Mouse (Mus musculus) lung, adult 18-20 months (tissue): ENCODE measurements around the gene Egr4.
A peak's percentile ranks its signal among the peaks of the same experiment; 100 is the strongest.

Experiments used
- DNase-seq, 2 experiments: peaks; one replicate each; pipeline ENCODE4 v3.0.0; 2022; ENCODE audit warnings: mixed read lengths in 2 of 2

Gene Egr4

DNA sequence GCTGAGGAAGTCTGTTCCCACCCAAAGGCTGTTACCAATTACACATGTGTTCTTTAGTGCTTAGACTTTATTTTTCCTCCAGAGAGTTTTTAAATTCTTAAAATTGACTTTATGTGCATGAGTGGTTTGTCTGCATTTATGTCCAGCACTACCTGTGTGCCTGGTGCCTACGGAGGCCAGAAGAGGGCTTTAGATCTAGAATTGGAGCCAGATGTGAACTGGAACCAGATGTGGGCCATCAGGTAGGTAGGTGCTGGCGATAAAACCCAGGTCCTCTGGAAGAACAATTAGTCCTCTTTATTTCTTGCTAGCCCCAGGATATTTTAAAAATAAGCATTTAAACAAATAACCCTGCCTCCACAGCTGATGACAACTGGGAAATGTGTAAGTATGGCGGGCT, 21.8 kb downstream of the Egr4 start:
- no peak for DNase-seq

DNA sequence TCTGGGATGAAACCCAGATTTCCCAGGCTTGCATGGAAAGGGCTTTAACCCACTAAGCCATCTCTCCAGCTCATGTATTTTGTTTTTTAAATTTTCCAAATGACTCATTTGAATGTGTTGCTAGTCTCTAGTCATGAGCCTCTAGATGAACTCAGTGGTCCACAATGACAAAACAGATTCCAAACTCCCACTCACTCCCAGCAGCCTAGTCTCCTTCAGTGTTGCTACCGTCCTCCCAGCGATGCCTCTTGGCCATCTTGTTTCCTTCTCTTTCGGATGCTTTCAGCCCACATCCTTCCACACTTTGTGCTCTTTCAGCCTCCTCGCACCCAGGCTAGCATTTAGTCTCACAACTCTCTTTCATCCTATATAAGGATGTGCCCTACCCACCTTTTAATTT, 23.1 kb downstream of the Egr4 start:
- no peak for DNase-seq

DNA sequence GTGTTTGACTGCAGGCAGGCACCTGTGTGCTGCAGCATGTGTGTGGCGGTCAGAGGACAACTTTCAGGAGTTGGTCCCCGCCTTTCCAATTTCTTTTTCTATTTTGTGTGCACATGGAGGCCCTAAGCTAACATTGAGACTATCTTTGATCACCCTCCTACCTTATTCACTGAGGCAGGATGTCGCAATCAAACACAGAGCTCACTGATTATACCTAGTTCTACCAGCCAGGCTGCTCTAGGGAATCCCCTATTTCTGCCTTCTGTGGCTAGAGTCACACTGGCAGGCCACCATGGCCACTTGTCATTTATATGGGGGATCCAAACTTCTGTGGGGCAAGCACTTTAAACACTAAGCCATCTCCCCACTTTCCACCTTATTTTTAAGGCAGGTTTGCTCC, 23.7 kb downstream of the Egr4 start:
- DNase-seq, result no peak

DNA sequence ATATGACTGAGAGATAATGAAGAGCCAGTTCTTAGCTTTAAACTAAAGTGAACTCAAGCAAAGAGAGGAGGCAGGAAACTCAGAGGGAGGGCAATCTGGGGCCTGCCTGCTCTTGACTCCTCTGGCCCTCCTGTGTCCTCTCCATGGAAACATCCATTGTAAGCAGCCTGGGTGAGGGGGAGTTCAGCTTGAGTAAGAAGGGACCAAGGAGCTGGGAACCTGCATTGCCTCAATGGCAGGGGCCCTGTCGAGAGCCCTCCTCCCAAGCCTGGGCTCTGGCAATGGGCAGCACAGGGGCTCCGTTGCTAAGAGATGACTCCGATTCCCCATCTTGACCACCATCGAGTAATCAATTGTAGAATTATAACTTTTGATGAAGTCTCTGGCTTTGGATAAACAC, 24.9 kb downstream of the Egr4 start:
- no peak for DNase-seq

DNA sequence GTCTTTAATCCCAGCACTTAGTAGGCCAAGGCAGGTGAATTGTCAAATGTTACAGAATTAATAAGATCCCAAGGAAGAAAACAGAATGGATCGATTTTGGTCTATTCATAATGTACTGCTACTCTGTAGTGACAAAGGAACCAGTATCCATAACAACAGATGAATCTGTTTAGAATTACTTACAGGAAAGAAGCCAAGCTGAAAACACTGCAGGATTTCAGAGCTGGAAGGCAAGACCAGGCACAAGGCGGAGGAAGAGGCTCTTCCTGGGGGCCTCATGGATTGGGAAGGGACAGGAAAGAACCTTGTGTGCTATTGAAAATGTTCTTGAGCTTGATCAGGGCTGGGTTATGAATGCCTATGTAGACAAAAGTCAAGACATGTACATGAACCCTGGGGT, 27.7 kb downstream of the Egr4 start:
- DNase-seq, result no peak

DNA sequence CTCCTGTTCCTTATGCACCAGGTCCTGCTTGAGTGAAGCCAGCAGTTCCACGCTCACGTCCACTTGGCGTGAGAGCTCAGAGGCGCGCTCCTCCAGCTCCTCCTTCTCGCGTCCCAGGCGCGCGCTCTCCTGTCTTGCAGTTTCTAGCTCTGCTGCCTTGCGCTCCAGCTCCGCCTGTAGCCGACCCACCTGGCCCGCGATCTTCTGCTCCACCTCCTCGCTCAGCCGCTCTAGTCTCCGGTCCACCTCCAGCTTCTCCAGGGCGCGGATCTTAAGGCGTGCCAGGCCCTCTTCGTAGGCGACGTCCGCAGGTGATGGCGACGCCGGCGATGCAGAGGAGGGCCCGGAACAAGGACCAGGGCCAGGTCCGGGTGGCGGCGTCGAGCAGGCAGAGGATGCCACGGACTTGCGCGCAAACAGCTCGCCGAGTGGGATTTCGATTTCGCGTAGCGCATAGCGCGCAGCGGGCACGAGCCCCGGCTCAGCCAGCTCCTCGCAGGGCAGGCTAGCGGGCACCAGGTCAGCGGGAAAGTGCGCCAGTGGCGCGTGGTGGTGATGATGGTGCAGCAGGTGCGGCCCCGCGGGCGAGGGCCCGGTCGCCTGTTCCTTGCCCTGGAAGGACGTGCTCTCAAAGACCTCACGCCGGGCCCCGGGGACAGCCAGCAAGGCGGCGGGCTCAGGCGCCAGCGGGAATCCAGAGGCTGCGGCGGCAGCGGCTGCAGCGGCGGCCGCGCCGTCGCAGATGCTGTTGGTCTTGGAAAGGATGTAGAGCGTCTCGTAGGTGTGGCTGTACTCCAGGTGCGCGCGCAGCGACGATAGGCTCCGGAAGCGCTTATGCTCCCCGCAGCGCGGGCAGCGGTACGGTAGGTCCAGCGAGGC, 29.3 kb downstream of the Egr4 start:
- DNase-seq, result no peak

DNA sequence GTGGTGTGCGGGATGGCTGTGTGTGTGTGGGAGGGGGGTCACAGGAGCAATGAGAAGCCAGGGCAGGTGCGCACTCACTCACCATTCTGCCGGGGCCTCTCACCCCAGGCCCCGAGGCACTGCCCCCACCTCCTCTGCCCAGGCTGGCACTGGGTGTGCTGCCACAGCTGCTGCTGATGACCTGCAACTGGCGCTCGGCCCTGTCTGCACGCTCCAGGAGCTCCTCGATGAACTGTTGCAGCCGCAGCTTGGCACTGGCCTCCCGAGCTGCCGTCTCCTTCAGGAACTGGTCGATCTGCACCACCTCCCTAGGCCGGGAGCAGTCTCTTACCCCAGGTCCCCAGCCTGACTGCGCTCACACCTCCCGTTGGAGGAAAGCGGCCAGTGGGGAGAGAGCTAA, 32.7 kb downstream of the Egr4 start:
- no peak for DNase-seq

DNA sequence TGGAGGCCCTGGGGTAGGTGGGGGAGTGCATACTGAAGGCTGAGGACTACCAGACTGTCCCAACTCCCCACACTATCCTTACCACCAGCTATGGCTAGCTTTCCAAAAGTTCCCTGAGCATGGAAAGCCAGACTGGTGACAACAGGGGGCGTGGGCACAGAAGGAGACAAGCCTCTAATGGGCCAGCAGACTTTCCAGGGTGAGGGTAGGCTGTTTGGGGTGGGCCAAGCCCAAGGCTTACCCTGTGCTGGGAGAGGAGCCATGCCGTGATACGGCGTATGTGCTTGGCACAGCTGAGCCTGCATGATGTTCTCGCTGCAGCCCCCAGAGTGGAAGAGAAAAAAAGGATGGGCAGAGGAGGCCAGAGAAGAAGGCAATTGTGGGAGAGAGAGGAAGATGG, 33.4 kb downstream of the Egr4 start:
- DNase-seq, result no peak

DNA sequence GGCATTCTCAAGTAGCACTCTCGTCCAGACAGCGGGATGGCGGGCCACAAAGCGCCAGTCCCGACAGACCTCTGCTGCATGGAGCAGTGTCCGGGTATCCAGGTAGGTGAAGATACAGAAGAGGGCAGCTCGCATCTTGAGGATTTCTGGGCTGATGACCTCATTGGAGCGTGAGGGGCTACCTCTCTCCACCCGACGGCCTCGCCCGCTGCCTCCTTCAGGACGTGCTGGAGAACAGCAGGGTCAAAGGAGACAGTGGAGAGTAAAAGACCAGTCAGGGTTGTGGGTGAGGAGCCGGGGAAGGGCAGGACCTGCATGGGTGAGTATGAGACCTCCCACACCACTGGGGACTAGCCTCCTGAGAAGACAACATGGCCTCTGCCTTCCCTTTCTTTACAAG, 35.0 kb downstream of the Egr4 start:
- DNase-seq, result no peak

DNA sequence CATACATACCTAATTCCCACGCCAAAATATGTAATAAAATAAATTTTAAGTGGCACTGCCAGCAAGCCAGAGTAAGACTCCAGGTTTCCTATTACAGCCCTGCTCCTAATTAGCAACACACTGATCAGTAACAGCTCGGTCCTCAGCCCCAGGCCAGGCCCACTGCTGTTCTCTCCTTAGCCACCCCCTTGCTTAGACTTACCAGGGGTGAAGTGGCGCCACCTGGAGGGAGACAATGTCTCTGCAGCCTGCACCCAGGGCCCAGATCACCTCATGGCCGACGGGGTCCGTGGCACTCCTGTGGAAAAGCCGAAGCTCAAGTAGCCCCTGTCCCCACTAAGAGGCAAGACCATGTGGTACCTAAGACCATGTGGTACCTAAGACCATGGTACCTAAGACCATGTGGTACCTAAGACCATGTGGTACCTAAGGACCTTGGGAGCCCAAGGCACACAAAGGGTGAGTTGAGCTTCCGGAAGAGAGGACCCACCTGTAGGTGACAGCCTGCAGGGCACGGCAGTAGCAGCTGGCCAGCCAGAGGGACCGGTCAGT, 35.9 kb downstream of the Egr4 start:
- peak; percentile 12 to 14 for DNase-seq

DNA sequence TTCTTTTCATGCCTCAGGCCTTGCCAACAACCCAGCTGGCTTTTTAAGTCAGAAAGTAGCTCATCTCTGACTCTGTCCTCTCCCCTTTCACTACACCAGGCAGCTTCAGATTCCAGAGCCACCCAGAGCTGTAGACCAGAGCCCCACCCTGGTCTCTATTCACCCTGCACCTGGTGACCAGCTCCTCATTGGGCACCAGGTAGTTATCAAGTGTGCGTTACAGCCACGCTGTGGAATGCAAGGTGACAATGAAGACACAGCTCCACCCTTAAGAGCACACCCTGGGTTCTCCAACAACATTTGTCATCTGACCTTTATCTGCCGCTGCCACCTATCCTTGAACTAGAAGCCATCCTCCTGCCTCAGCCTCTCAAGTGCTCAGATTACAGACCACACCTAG, 37.8 kb downstream of the Egr4 start:
- DNase-seq, result no peak

DNA sequence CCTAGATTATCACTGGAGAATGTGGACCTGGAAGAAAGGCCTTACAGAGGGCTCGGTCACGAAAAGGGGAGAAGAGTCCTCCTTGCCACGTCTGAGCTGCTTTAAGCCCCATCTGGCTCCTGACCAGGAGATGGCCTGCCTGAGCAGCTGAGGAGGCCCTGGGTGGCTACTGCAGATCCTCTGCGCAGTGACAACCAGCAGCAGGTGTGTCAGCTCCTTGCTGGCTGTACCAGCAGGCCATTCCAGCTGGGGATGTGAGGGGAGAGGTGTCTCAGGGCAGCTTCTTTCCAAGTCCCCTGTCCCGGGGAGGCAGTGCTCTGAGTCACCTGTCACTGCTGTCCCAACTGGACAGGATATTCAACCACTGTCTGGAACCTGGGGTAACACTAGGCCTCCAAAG, 40.8 kb downstream of the Egr4 start:
- DNase-seq, result no peak

DNA sequence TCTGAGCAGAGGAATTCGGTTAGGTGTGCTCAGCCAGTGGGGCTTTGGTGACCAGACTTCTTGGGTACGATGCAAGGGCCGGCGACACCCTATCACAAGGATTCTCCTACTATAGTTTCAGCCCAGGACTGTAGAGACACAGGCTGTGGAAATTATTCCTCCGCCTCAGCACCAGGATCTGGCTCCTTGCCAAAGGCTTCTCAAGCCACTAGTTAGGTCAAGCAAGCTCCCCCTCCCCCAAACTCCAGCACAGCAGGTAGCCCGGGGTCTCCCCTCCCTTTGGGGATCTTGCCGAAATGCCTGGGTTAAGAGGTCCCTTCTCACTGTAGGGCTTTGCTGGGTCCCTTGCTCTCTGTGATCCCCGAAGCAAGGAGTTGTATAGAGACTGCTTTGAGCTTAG, 41.4 kb downstream of the Egr4 start:
- DNase-seq, result no peak

DNA sequence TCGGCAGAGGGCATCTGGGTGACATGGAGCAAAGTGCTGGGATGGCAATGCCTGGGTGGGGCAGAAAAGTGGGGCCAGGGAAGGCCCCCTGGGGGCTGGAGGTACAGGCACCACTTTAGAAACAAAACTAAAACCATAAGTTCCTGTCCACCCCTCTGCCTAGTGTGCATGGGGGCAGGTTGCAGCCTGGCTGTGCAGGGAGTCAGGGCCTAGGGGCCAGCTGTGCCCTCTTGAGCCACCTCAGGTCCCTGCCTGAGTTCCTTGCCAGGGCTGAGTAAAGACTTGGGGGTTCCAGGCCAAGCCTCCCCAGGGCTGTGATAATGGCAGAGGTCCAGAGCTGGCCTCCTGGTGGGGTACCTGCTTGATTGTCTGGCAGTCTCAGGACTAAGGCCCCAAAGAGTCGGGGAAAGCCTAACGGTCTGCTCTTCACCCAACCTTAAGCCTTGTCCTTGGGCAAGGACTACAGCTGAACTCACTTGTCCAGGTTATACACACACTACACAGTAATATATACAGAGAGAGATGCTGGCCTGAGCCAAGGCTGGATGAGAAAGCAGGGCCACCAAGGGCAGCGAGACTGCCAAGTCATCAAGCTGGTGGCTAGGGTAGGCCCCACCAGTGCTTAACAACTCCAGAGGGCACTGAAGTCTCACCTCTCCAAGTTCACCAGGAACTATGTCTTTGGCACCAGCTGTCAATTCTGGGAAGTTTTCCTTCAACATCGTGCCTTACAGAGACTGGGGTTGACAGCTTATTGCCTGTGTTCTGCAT, 43.5 kb downstream of the Egr4 start:
- DNase-seq, result no peak

DNA sequence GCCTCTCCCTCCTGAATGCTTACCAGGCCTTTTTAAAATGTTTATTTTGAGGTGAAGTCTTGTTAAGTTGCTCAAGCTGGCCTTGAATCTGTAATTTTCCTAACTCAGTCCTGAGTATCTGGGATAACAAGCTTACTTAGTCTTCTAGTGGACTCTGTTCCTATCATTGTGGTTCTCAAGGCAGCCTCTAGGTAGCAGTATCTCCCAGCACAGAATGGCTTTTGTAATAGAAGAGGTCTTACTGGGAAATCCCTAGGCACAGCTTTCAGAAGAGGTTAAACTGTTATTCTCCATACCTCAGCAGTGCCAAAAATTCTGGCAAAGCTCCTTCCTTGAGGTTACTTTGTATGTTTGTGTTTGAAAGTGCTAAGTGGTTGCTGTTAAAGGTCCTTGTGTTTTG, 48.0 kb downstream of the Egr4 start:
- DNase-seq, result no peak
